Mouse (Mus musculus): ENCODE measurements at regions not wholly inside any gene's neighbourhood (a gene's known extent, or its start where the extent isn't known, plus 50 kb on each side); places are given as distances from the start of the nearest gene placed in this dataset.

DNA sequence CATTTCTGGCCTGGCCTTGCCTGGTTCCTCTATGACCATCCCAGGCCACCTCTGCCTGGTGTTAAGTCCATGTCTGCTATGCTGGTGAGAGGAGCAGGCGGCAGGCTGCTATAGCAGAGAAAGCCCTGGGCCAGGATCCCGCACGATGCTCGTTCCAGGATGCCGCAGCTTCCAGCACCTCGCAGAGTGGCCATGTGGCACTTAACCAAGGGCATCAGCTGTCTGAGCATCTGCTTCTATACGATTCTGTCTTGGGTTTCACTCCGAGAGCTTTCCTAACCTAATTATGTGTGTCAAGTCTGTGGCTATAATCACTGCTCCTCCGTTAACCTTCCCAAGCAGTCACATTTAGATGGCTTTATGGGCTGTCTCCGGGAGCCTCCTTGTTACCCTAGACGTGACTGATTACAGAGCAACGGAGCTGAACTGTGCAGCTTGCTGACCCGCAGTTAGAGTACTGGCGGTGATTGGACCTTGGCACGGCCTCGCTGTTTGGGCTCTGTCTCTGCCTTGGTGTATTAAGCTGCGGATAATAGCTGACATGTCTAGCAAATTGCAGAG lies 64.4 kb downstream of the Ackr3 start:
- DNase-seq (ENCODE audit: low read depth, low spot score) = no peak

DNA sequence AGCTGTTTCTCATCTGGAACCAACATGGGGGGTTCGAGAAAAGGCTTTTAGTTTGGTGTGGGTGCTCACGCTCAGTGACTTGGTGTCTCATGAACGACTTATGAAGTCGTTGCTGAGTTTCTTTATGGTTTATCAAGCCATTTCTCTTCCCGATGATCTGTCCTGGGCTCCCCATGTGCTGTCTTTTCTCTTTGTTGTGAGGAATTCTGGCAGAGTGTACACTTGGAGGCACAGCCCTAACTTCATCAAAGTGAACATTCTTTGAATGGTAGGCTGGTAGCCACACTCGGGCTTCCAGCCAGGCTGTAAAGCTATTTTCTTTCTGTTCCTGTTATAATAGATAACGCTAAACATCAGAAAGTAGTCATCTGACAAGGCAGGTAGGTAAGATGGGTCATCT lies 65.2 kb downstream of the Ackr3 start:
- no peak for DNase-seq (ENCODE audit: low read depth, low spot score)

DNA sequence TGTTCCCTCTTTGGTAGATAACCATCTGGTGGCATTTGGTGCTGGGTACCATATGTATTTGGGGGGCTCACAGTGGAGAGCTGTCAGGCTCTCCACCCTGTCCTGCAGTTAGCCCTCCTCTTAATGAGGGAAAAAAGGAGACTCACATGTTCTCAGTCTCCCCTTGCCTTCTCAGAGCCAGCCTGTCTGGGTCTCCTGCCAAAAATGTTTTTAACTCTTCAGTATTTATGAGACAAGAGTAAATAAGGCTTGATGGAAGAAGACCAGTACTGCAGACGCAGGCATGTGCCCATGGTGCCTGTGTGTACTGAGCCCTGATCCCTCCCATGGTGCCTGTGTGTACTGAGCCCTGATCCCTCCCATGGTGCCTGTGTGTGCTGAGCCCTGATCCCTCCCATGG lies 66.1 kb downstream of the Ackr3 start:
- no peak for DNase-seq (ENCODE audit: low read depth, low spot score)

DNA sequence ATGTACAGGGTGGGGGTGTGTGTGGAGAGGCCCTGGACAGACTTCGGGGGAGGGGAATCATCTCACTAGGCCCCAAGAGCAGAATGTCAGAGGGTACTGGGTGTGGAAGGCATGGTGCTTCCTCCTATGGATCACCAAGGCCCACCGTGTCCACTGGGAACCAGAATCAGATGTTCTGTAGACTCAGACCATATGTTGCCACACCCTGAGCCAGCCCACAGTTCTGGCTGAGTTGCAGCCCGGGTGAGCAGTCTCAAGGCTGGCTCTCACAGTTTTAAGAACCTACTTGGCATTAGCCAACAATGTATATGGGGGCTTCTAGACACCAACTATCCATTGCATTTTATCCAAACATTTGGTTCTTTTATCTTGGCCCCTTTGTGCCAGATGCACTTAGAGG lies 67.5 kb downstream of the Ackr3 start:
- peak; percentile 49 for DNase-seq (ENCODE audit: low read depth, low spot score)

DNA sequence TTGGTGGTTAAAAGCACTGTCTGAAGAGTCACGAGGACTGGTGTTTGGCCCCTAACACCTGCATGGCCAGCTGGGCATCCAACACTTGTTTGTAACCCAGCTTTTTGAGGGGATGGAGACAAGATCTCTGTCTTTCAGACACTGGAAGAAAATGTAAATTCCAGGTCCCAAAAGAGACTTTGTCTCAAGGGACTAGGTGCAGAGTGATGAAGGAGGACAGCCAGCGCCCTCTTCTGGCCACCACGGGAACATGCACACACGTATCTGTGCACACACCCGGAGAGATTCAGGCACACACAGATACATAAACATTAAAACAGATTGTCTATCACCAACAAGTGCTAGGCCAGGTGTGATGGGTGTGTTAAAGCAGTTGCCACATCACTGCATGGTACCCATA lies 68.6 kb downstream of the Ackr3 start:
- DNase-seq (ENCODE audit: low read depth, low spot score) = no peak

DNA sequence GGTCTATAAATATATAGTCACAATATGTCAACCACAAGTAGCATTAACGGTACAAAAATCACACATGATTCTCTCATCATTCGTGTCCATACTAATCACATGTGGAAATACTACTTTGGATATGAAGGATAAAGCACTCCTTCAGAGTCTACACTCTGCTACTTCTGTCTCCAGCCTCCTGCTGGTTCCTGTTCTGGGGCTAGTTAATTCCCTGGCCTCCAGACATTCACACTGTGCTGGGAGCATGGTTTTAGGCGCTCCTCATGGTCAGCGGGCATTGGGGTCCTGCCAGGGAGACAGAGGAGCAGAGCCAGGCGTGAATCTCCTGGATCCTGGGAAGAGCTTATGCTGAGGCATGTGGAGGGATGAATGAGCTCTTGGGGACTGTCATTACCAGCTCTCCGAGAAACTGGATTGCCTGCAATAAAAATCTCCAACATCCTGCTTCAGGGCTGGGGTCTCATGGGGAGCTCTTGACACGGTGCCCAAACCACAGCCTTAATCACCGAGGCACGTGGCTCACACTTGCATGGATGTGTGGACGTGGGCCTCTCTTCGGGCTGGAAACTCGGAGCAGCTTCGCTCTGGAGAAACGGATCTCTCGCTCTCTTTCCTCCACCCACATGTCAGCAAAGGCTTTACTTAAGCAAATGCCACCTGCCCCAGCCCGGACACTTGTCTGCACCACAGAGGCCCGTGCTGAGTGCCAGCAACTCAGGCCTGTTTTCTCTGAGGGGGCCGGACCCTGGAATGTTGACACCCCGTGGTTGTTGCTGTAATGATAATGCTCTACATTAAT lies 69.2 kb downstream of the Ackr3 start:
- DNase-seq (ENCODE audit: low read depth, low spot score) = peak; percentile 54

DNA sequence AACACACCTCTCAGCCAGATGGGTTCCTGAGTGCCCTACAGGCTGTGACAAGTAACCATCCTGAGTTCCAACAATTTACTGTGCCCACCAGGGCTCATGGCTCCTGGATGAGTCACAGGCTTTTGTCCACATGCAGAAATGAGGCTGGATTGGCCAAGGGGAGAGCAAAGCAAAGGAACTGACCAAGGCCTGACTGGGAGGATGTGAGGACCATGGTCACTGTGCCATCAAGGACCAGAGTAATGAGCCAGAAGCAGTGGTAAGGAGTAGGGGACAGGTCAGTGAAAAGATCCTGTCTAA lies 69.8 kb downstream of the Ackr3 start:
- no peak for DNase-seq (ENCODE audit: low read depth, low spot score)

DNA sequence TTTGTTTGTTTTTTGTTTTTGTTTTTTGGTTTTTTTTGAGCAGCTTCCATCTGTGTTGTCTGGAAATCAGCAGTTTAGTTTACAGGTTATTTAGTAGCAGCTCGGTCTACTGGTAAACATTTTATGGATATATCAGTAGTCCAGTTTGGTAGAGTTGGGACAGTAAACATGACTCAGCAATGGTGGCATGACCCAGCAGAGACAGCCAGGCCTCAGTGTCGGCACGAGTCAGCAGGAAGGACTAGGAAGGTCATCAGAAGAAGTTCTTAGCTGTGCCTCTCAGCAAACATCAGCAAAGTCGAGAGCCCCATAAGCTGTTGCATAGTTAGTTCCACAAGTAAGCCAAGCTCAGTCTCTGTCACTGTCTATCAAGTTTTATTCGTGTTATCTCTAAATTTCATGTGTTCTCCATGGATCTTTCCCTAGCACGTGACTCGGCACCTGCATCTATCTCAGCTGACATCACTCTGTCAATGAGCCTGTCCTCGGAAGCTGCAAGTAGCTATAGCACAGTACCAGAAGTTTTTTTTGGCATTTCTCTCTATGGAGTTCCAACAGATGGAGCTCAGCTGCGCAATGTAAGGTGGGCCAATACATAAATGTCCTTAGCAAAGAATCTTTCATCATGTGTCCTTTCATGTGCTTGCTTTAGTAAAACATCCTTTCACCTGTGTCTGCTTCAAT lies 71.3 kb downstream of the Ackr3 start:
- peak; percentile 73 for DNase-seq (ENCODE audit: low read depth, low spot score)

DNA sequence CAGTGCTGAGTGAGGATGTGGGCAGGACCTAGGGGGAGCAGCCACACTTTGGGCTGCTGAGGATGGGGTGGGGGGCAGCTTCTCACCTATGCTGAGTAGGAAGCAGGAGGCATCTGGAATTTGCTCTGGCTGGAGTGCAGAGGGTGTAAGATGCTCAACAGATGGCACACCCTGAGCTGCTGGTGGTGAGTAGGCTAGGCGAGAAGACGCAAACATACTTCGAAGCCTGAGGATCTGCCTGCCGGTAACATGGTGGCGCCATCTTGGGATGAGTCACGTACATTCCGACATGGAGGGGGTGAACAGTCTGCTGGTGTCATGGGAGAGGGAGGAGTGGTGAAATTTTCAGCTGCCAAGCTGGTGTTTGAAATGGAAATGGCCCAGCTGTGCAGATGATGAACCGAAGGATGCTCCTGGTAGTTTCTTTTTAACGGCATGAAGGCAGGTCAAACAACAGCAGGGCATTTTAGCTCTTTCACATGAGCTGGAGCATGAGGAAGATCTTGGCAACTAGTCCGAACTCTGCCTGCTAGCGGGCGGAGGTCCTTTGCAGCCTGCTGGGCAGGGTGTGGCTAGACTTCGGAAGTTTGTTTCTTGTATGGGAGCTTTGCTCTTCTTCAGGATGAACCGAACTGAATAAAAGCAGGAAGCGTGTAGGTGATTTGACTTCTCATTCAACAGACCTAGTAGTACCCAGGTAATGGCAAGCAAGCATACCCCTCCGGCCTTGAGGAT lies 72.2 kb downstream of the Ackr3 start:
- DNase-seq (ENCODE audit: low read depth, low spot score) = peak; percentile 93

DNA sequence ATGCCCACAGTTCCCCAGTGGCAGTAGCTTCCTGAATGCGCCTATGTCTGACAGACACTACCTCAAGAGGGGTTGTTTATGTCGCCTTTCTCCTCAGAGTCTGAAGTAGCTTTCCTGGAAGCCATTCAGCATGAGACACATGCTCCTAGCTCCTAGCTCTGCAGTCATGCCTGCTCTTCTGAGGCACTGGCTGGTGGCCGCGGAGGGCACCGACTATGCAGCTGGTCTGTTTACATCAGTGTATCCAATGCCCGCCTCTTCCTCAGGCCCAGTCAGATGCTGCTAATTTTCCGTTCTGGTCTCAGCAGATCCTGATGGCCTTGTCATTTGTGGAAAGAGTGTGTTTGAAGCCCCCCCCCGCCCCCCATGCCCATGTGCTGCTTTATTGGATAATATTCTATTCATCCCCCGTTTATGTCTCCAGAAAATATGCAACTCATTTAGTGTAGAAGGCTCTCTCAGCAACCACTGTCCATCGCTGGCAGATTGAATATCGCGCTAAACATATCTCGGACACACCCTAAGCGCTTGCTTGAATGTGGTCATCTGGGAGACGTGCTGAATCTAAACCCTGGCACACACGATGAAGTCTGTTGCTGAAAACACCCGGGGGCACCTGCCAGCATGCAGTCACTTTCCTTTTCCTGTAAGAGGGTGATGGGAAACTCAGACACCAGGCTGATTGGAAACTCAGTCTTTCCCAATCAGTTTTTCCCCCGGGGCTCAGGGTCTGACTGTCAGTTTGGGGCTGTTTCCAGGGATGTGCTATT lies 73.9 kb downstream of the Ackr3 start:
- DNase-seq (ENCODE audit: low read depth, low spot score) = no peak

DNA sequence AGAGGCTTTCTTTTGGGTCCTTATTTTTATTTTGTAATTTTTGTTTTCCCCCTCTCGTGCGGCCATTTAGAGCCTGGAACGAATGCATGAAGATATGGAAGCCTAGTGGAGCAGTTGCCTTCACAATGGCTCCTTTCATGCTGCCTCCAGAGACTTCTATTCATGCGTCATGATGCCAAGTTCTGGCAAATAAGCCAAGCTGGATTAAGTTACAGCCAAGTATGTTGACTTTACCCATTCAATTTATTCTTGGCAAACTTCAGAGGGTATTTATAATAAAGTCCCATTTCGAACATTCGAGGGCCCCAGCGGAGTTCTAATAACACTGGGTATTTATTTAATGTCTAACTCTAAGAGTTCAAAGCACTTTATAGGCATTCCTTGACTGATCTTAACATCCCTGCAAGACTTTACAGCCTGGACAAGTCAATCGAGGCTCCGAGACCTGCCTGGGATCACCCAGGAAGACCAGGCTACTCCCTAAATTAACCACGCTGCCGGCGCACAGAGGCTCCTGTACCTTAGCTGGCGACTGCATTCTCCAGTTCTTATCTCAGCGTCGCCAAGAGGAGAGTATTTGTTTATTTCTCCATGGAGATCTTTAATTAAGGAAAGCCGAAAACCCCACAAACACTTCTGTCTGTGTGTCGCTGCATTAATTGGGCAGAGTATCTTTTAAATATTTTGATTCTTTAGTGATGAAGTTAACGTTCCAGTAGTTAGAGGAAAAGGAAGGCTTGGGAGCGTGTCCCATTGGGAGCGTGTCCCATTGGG lies 75.5 kb downstream of the Ackr3 start:
- no peak for DNase-seq (ENCODE audit: low read depth, low spot score)

DNA sequence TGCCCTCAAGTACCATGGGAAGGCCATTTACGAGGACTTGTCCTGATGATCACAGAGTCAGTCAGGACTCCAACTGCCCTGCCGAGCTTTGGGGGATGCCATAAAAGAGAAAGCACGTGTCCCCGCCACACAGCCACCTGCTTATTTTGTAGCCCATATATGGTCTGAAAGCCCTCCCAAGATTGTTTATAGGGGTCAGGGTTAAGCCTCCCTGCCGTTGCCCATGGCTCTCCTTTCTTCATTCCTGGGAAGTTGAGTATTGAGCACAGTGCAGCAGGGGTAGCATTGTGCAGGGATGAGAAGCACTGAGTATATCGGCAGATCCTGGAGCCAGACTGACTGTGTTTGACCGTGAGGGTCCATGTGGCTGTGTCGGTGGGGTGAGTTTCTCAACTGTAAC lies 76.4 kb downstream of the Ackr3 start:
- no peak for DNase-seq (ENCODE audit: low read depth, low spot score)

DNA sequence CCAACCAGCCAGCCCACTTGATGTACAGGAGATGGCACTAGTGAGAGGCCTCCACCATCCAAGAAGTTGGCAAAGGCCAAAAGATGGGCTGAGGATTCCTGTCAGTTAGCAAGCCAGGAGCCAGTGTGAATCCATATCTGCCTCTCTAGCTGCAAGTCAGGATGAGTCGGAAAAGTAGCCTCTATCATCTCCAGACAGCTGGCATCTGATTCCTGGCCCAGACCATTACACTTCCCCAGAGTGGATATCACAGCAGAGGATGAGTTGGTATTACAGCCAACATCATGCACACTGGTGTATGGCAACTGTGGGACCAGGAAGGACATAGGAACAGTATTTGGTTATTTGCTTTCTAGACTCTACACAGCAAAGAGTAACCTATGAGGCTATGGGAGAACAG lies 77.5 kb downstream of the Ackr3 start:
- no peak for DNase-seq (ENCODE audit: low read depth, low spot score)

DNA sequence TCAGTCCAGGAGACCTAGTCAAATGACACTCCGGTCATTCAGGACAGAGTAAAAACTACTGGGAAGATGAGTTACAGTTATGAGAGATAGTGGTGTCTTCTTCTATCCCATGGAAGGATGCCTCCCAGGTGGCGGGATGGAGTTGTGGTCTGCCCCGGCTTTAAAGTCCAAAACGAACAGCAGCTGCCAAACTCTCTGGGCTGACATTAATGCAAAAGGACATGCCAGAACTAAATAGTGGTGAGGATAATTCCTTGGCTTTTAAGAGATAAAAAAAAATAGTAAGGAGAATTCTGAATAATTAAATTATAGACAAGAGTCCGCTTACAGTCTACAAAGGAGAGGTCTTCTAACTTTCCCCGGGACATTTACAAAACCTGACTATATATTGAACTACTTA lies 78.2 kb downstream of the Ackr3 start:
- no peak for DNase-seq (ENCODE audit: low read depth, low spot score)

DNA sequence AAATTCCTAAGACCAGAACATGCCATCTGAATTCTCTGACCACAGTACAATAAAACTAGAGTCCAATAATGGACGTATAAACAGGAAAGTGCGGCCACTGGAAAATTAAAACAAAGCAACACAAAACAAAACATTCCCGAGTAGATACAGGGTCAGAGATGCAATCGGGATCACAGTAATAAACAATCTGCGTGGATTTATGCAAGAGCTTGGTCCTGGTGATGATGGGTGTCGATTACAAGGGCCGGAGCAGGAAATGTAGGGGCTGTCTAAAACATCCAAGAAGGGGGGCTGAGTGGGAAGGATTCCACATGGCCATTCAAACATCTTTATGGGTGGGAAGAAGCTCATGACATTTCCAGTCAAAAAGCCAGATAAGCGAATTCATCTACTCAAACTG lies 78.6 kb downstream of the Ackr3 start:
- no peak for DNase-seq (ENCODE audit: low read depth, low spot score)

DNA sequence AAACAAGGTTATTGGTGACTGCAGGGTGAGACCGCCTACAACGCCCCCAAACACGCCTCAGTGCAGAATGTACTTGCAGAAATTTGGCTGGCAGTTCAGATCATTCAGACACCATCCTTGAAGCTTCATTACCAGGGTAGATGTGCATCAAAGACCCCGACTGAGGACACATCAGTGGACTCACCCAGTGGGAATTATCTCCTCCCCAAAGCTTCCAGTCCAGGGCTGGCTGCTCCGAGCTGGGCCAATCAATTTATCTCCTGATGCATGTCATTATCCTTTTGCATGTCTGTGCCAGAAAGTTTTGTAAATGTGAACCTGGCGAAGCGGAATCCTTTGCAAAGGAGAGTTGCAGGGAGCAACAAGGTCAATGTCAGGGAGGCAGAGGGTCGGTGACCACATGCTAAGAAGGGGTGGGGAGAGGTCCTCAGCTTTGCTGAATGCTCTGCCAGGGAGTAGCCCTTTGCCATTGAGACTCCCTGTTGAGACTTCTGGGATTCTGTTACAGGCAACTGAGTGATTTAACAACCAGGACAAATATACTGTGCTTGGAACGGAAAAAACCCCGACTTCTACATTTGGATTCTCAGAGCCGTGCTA lies 79.5 kb downstream of the Ackr3 start:
- DNase-seq (ENCODE audit: low read depth, low spot score) = peak; percentile 36

DNA sequence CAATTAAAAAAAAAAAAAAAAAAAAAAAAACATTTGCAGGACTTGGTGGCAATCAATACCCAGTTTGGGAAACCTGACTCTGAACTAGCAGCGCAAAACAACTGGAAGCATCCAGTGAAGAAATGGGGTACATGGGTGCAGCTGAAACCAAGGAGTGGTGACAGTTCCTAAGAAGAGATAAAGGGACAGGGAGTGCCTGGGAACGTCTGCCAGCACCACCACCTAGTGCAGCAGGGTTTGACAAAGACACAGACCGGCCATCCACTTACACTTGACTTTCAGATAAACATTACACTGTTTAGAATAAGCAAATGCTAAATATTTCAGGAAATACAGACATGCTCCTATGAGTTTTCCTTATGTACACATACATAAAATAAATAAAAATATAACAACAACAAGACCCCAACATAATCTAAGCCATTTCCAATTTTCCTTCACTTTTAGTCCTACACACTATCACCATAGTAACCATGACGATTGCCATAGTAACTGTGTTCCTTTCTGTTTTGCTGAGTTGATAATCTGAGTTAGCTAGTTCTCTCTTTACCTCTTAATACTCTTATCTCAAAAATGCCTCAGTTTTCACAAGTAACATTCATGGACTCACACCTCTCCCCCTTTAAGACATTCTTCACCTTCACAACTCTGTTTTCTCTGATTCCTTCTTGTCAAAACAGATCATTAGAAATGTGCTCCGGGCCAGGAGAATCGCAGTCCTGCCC lies 80.3 kb downstream of the Ackr3 start:
- peak; percentile 65 for DNase-seq (ENCODE audit: low read depth, low spot score)

DNA sequence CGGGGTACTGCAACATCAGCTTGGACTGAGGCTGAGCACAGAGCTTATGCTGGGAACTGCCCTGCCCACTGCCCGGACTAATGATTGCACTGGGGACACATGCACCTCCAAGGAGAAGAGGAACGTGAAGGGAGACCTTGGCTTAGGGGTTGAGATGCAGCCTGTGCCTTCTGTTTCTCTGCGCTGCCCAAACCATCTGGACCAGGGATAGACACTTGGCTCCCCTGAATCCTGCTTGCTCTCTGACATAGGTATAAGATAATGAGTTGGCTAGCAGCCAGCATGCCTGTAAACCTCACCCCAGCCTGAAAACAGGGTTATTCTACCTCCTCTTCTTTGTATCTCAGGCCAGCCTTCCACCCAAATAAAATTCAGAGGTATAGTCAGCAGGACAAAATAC lies 81.5 kb downstream of the Ackr3 start:
- DNase-seq (ENCODE audit: low read depth, low spot score) = peak; percentile 78

DNA sequence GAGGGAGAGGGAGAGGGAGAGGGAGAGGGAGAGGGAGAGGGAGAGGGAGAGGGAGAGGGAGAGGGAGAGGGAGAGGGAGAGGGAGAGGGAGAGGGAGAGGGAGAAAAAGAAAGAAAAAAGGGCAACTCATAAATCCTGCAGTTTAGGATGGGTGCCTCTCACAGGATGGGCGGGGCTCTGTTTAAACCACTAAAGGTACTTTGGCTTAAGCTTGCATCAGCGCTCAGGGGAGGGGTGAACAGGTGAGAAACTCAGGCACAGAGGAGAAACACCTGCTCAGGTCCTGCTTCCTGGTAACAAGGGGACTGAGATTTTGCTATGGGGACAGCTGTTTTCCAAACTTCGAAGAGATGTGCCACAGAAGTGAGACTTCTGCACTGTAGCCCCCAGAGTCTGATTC lies 83.5 kb downstream of the Ackr3 start:
- DNase-seq (ENCODE audit: low read depth, low spot score) = no peak
